Mouse (Mus musculus) kidney, adult 9 months (tissue): ENCODE data around the gene Tmem223.
A peak's percentile ranks its signal among the peaks of the same experiment; 100 is the strongest.

ENCODE experiments used
- DNase-seq: peaks from one replicate; pipeline ENCODE4 v3.0.0; 2022

Gene Tmem223

DNA sequence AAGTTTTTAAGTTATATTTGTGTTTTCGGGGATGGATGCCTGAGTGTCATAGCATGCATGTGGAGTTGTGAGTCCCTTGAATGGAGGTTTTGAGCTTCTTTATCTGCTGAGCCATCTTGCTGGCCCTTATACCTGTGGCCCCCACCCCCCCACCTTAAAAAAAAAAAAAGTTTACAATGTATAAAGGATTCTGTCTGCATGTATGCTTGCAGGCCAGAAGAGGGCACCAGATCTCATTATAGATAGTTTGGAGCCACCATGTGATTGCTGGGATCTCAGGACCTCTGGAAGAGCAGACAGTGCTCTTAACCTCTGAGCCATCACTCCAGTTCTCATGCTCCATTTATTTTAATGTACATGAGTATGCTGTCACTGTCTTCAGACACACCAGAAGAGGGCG, 23.4 kb upstream of the Tmem223 start:
- no peak for DNase-seq

DNA sequence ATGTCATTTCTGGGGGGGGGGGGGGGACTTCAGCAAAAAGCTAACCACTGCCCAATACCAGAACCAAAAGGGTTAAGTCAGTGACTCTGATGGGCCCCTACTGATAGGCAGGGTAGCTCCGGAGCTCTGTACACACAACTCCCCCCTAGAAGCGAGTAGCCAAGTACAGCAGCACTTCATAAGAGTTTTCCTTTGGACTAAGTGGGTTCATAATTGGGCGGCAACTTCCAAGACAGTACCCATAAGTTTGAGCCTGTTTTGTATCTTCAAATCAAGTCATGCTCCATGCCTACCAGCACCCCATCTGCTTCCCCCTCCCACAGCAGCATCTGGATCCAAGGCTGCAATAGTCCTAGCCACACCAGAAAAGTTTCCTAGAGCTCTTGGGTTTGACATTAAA, 15.1 kb upstream of the Tmem223 start:
- no peak for DNase-seq

DNA sequence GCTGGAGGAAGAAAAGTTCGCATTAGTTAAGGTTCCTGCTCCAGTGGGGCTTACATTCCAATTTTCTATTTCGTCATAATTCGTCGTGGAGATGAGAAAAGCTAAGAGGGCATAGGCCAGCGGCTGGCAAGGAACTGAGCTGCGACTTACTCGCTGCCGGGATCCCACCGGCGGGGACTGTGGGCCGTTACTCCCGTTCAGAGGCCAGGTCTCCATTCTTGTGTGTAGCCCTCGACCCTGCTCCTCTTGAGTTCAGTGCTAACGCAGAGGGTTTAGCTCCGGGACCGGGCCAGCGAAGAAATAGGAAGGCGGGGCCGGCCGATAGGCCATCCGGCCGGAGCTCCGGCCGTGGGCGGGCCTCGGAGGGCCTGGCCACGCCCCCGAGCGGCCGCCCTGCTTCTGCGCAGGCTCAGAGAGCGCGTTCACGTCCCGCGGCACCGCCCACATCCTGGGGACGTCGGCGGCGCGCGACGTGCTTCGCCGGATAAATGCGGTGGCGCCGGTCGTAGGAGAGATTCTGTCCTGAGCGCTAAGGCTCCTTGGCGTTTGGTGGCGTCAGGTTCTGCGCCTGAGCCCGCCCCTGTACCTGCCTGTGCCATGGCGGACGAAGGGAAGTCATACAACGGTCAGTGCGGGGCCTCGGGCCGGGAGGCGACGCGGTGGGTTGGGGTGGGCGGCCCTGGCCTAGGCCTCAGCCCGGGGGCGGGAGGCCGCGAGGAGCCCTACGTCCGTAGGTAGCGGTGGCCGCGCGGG, 14.0 kb upstream of the Tmem223 start, which contains the start of gene Nxf1:
Nxf1 (plus strand) TSS at position 439 of the 753 bp plus-strand sequence.
- DNase-seq: peak; percentile 92

DNA sequence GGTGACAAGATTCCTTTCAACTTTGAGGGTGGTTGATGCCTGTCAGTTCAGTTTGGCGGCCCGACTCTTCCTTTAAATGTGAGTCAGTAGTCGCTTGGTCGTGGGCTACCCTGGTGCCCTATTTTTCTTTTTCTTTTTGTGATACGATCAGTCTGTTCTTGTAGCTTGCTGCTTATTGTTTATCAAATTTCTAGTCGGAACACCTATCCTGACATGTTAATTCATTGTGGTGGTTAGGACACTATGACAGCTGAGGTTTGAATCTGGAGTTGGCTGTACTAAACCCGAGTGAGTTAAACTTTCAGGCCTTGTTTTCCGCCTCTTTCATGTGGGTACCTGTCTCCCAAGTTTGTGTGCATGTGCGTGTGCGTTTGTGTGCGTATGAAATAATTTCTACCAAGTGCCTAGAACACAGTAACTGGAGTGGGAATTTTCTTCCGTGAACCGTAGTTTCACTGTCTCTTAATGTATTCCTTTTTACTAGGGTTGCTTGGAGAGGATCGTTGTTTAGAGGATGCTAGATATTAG, 13.3 kb upstream of the Tmem223 start:
- DNase-seq: no peak

DNA sequence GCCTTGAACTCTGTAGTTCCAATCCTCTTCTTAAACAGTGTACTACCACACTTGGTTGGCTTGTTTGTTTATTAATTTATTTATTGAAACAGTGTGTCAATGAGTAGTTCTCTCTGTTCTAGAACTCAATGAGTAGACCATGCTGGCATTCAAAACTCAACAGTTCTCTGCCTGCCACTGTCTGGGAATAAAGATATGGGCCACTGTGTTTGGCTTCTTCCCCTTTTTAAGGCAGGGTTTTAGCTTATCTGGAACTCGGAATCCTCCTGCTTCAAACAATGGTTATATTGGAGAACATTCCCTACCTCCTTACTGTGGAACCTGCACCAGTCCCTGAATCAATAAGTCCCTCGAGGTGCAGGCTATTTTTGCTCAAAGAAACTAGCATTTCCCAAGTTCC, 11.9 kb upstream of the Tmem223 start:
- no peak for DNase-seq

DNA sequence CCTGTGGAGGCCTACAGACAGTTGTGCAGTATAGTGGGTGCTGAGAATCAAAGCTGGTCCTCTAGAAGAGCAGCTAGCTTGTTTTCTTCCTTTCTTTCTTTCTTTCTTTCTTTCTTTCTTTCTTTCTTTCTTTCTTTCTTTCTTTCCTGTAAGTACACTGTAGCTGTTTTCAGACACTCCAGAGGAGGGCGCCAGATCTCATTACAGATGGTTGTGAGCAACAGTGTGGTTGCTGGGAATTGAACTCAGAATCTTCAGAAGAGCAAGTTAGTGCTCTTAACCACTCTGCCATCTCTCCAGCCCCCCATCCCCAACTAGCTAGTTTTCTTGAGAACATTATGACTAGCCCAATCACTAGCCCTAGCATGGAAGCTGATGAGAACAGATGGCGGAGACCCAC, 10.0 kb upstream of the Tmem223 start:
- no peak for DNase-seq

DNA sequence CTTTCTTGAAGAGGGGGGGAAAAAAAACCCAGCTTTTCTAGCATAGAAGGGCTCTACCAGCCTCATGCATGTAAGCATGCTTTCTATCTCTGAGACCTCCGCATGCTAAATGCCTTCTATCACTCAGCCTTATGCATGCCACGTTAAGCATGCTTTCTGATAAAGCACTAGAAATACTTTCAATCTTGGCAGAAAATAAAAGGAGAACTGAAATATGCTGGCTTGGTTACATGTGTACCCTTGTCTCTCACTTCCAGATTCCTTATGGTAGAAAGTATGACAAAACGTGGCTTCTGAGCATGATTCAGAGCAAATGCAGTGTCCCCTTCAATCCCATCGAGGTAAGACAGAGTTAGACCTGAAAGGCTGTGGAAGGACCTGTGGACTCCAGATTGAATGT, 7.5 kb upstream of the Tmem223 start:
- DNase-seq: no peak

DNA sequence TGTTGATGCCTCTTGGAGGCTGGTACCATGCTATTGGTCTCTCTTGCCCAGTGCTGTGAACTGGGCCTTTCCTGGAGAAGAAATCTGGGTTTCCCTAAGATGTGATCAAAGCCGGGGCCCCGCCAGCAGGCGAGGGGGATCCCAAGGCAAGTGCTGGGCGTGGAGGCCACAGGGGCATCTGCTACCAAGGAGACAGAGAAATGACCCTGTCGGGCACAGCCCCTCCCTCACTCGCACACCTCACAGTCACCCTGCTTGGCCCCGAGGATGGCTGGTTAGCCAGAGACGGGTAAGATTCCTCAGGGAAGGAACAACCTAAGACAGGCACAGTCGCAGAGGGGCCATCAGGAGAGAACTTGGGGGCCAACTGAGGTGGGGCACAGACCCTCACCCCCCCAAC, 5.2 kb upstream of the Tmem223 start:
- DNase-seq: no peak

DNA sequence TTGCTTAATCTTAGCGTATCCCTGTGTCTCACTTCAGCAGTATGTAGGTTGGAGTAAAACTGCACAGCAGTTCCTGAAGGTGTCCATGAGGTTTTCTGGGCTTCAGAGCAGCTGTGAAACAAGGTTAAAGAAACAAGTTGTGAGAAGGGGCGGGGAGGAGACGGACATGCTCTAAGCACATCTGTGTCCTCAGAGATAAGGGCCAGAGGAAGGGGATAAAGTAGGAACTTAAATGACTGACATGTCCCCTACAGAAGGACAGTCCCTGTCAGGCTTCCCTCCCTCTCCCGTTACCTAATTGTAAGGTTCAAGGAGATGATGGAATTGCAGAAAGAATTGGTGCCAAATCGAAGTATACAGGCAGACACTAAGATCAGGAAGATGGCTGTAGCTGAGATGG, 2.2 kb downstream of the Tmem223 start:
- DNase-seq: no peak

DNA sequence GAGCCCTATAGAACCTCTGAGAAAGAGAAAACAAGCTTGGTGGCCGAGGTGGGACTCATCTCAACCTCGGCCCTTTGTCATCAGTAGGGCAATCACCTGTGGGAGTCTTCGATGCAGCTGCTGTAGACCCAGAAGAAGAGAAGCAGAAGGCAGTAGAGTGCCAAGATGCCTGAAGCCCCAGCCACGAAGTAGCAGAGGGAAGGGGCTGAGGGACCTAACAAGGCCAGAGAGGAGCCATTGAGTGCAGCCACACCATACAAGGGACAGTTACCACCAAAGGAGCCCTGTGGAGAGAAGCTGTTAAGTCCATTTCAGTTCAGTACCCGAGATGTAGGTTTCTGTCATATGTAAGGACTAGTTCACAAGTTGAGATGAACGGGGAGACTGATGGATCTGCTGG, 2.6 kb downstream of the Tmem223 start:
- no peak for DNase-seq

DNA sequence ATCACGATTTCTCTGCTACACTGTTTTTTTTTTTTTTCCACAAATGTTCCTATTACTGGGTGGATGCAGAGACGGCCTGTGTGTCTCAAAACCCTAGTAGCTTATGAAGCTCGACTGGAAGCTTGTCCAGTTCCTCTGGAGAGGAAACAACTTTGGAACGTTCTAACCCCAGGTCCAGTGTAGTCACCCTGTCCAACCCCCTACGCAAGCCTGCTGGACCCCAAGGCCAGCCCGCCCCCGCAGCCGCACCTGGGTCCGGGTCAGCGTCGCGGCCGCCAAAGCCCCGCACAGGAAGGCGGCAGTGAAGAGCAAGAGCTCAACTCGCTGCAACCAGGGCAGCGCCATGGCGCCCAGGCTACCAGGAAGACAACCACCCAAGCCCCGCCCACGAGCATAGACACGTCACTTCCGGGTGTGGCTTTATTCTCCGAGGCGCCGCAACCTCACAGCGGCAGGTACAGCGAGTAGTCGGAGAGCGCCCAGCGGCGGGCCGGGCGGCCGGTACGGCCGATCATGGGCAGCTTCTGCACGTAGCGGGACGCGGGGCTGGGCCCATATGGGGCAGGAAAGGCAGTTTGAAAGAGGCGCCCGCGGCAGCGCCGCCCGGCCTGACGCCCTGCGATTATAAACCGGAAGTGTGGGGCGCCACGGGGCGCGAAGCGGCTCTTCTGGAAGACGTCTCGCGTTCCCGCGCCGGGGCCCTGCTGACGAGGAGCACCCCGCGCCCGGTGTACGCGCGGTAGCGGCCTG, 3.5 kb downstream of the Tmem223 start, which contains the start of gene Tmem179b:
Tmem179b (minus strand) TSS at position 382 of the 750 bp plus-strand sequence.
- peak; percentile 97 for DNase-seq

DNA sequence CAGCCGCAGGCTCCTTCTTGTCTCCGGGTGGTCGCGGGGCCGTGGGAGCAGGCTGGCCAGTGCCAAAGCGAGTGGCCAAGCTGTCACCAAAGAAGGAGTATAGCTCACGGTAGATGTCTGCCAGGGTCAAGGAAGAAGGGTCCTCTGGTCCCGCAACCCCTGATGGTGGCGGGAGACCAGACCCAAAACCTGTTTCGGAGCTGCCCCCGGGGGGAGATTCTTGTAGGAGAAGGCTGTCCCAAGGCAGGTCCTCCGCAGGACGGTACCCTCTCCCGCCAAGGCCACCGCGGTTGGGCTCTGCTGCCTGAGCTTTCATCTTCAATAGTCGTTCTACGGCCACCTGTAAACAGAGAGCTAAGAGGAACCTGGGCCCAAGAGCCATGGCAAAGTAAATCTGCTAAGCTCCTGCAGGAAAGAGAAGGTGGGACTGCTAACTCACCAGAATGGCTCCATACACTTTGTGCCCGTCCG, 4.2 kb downstream of the Tmem223 start:
- DNase-seq: peak; percentile 37

DNA sequence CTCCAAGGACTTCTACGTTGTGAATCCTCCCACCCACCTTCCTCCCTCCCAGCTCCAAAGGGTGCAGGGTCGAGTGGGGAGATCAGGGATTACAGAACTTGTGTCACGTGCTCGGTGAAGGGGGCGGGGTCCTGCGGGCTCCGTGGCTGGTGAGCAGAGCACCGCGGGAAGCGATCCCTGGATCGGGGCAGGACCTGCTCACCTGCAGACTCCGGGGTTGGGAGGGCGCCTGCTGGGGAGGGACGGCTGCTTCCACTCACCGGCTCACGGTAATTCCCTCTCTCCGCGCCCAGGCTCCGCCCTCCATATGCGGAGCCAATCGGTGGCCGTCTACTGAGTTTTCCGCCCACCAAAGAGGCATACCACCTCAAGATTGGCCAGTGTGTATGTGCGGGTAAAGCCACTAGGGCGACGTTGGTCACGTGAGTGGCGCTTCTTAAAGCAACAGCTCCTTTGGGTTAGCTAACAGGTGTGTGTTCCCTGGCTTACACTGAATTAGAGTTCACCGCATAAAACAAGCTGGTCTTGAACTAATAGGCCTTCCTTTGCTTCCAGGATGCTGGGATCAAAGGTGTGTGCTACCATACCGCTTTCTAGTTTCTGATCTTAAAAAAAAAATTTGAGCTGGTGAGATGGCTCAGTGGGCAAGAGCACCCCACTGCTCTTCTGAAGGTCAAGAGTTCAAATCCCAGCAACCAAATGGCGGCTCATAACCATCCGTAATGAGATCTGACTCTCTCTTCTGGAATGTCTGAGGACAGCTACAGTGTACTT, 15.4 kb downstream of the Tmem223 start, which contains the start of gene Taf6l:
Taf6l (minus strand) TSS at position 410 of the 774 bp plus-strand sequence.
- peak; percentile 98 for DNase-seq

DNA sequence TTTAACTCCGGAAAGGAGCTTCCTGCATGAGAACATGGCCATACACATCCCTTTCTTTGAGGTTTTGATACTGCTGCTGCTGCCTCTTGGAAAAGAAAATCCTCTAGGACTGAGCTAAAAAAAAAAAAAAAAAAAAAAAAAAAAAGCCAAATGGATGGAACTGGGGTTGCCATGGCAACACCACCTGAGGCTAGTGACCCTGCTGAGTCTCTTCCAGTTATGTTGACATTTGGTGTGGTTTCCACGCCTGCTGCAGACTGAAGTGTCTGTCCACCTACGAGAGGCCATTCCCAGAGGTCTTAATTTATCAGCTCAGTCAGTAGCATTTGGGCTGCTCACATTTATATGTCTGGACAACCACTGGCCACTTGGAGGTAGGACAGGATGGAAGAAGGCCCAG, 17.7 kb downstream of the Tmem223 start:
- DNase-seq: no peak

DNA sequence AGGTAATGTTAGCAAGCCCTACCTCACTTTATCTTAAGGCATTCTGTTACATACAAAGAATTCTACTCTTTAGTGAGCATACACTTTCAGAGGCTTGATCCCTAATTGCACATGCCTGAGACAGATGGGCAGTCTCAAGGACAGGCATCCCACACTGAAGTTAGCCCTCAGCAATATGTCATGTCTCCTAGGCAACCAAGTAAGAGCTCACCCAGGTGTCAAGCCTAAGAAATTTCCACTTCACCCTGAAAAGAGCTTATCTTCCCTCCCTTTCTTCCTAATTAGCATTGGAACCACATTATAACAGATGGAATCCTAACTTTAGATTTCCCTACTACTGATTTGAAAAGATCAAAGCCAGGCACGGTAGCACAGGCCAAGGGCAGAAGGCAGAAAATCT, 18.4 kb downstream of the Tmem223 start:
- no peak for DNase-seq

DNA sequence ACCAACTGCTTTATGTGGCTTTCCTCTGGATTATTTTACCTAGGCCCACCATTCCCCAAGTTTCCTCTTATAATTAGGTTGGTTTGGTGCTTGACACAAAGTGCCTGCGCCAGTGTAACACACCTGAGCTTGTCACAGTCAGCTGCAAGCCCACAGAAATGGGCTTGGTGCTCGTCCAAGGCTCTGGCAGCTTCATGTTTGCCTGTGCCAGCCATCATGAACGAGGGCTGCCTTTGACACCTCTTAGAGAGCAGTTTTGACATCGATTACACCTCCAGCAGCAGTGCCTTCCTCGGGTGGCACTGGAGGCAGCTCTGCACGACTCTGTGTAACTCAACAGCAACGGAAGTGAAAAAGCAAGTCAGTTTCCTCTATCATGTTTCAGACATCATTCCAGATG, 19.4 kb downstream of the Tmem223 start:
- DNase-seq: no peak

DNA sequence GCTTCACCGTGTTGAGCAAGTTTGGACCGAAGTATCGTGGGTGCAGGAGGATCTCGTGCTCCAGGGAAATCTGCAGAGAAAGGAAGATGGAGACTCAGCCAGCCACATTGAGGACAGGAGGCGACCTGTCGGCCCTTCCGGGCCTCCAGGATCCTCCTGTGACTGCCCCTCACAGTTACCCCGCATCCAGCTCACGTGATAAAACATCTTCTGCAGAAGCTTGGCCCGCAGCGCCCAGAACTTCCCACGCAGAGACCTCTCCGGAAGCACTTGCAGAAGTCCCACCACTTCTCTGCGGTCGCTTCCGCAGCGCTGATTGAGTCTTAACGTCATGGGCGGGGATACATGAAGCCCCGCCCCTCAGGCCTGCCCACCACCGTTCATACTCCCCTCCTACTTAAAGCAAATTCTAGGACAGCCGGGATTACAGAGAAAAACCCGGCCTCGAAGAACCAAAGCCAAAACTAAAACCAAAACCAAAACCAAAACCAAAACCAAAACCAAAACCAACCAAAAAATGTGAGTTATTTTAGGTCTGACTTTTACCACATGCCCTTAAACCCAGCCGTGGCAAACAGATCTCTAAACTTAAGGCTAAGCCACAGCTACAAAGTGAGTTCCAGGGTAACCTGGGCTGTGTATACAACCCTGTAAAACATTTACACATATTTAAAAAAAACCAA, 27.6 kb downstream of the Tmem223 start, which contains the start of gene Polr2g:
Polr2g (minus strand) TSS at position 314 of the 683 bp plus-strand sequence.
- peak; percentile 96 for DNase-seq

DNA sequence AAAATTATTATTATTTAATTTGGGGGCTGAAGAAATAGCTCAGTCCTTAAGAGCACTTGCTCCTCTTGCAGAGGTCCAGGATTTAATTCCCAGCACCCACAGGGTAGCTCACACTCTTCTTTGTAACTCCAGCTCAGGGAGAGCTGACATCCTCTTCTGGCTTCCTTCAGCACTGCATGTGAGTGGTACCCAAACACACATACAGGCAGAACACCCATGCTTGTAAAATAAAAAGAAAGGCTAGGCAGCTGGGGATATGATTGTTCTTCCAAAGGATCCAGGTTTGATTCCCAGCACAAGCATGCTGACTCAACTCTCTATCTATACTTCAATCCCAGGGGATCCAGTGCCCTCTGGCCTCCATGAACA, 28.1 kb downstream of the Tmem223 start:
- no peak for DNase-seq

DNA sequence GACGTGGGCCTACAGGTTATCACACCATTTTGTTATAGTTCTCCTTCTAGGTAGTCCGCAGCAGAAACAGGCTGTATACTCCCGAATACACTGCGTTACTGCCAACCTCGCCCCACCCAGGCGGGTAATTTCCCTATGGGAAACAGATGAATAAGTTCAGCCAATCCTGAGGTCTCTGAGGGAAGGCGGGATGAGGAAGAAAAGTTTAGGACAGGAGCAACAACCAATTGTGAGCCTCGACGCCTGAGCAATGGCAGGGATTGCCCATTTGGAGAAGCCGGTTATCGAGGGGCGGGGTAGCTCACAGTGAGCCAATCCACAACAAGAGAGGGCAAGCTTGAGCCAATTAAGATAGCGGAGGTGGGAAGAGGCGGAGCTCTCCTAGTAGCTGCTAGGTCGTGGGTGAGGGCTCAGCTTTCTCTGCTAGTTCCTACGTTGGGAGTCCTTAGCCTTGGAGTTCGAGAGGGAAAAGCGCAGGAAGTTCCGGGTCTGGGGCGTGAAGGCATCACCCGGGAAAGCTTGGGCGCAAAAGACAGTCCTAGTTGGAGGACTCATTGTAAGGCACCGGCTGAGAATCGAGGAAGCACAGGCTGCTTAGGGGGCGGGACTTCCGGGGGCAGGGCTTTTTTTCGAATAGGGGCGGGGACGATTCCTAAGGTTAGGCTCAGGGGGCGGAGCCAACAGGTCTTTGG, 31.5 kb downstream of the Tmem223 start, which contains the start of gene Zbtb3:
Zbtb3 (plus strand) TSS at position 426 of the 692 bp plus-strand sequence.
- DNase-seq: peak; percentile 98

DNA sequence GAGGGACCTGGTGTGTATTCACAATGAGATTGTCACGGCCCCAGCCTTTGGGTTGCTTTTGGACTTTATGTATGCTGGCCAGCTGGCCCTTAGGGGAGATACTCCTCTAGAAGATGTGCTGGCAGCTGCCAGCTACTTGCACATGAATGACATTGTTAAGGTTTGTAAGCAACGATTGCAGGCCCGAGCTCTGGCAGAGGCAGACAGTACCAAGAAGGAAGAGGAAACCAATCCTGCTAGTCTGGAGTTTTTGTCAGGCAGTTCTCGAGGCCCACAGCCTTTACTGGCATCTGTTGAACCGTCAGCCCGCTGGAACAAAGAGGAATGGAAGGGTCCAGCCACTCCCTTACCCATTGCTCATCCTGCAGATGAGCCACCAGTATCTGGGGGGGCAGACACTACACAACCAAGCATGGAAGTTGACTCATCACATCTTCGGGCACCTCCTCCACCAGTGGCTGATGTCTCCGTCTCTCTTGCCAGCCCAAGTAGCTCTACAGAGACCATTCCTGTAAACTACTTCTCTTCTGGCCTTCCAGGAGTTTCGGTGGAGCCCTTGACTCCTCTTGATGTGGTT, 32.5 kb downstream of the Tmem223 start:
- no peak for DNase-seq
